Mouse (Mus musculus) testis, adult 2 months (tissue): Measurements from ENCODE around the gene Stard3.

Source experiments
- CTCF ChIP-seq: fragments of 200-500 bp; IDR thresholded peaks from 2 replicates; pipeline ENCODE4 v1.5.1; 2012; ENCODE audit warnings: low read depth, mild to moderate bottlenecking, inconsistent platforms, low read length, moderate library complexity; ENCODE audit not compliant: control insufficient read depth, insufficient read depth, insufficient replicate concordance
- POLR2A ChIP-seq: fragments of 200-500 bp; IDR thresholded peaks from 2 replicates; pipeline ENCODE4 v1.6.1; 2012; ENCODE audit warnings: low read depth, mild to moderate bottlenecking, inconsistent platforms, low read length, moderate library complexity; ENCODE audit not compliant: control insufficient read depth

DNA sequence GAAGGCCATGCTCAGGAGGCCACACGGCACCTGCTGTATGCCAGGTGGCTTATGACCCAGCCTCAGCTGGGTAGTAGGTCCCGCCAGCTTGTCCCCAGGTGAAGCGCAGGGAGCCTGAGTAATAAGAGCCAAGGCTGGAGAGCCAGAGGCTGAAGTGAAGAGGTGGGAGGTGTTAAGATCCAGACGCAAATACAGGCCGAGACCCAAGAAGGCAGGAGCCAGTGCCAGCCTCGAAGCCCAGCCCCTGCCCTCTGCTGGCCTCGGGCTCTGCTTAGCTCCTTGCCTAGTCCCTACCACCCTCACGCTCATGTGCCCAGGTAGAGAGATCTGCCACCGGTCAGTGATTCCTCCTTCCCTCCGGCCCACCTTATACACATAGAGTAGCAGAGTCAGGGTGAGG lies 30.1 kb downstream of the Stard3 start:
- TF ChIP-seq POLR2A (no peak), CTCF (no peak)
